Mouse (Mus musculus) urinary bladder, postnatal 10 days (tissue): Measurements from ENCODE around the gene Apba1.

Source experiments
- DNase-seq: peaks from one replicate; pipeline ENCODE4 v3.0.0; 2022; ENCODE audit warnings: low spot score

The Apba1 gene

GRCm38 (mm10) chr19:23874502-23874901, 115.8 kb downstream of the Apba1 start:
- no peak for DNase-seq

GRCm38 (mm10) chr19:23875819-23876218, 117.1 kb downstream of the Apba1 start:
- no peak for DNase-seq

GRCm38 (mm10) chr19:23879862-23880261, 121.2 kb downstream of the Apba1 start:
- DNase-seq, result no peak

- DNase-seq, result no peak
These were observed 127.5 kb downstream of the Apba1 start for GRCm38 (mm10) chr19:23886169-23886568.

GRCm38 (mm10) chr19:23891421-23891820, 132.7 kb downstream of the Apba1 start:
- DNase-seq, result no peak

GRCm38 (mm10) chr19:23892633-23893032, 133.9 kb downstream of the Apba1 start:
- no peak for DNase-seq

GRCm38 (mm10) chr19:23893093-23893889, 134.6 kb downstream of the Apba1 start:
- no peak for DNase-seq

- DNase-seq, result no peak
These were observed 135.3 kb downstream of the Apba1 start for GRCm38 (mm10) chr19:23893946-23894345.

- DNase-seq, result no peak
These were observed 136.1 kb downstream of the Apba1 start for GRCm38 (mm10) chr19:23894822-23895221.

GRCm38 (mm10) chr19:23896915-23897314, 138.2 kb downstream of the Apba1 start:
- DNase-seq, result no peak

- no peak for DNase-seq
These were observed 139.8 kb downstream of the Apba1 start for GRCm38 (mm10) chr19:23898501-23898900.

GRCm38 (mm10) chr19:23901177-23901576, 142.5 kb downstream of the Apba1 start:
- no peak for DNase-seq

- DNase-seq, result no peak
These were observed 143.1 kb downstream of the Apba1 start for GRCm38 (mm10) chr19:23901768-23902167.

- no peak for DNase-seq
These were observed 144.4 kb downstream of the Apba1 start for GRCm38 (mm10) chr19:23903066-23903465.

- no peak for DNase-seq
These were observed 146.2 kb downstream of the Apba1 start for GRCm38 (mm10) chr19:23904922-23905321.

- DNase-seq, result no peak
These were observed 147.1 kb downstream of the Apba1 start for GRCm38 (mm10) chr19:23905772-23906171.

- no peak for DNase-seq
These were observed 151.7 kb downstream of the Apba1 start for GRCm38 (mm10) chr19:23910345-23910744.

- no peak for DNase-seq
These were observed 160.9 kb downstream of the Apba1 start for GRCm38 (mm10) chr19:23919384-23920219.

- DNase-seq, result no peak
These were observed 161.5 kb downstream of the Apba1 start for GRCm38 (mm10) chr19:23920220-23920544.

- DNase-seq, result no peak
These were observed 163.9 kb downstream of the Apba1 start for GRCm38 (mm10) chr19:23922601-23923000.

- no peak for DNase-seq
These were observed 165.4 kb downstream of the Apba1 start for GRCm38 (mm10) chr19:23924057-23924456.

- DNase-seq, result no peak
These were observed 166.1 kb downstream of the Apba1 start for GRCm38 (mm10) chr19:23924791-23925190.

- no peak for DNase-seq
These were observed 166.9 kb downstream of the Apba1 start for GRCm38 (mm10) chr19:23925541-23925940.
